In genomic region chr10:68353692-68354232, GRCm38 (mm10) we compare ENCODE assay signal across 10 mouse cellular contexts.
DNase-seq lines count a peak whose midpoint lies in the region; ATAC-seq and TF ChIP-seq lines count a peak whose summit lies in the region.
"Had no signal": no experiment of that assay in that cellular context is flagged by ENCODE, and none has a peak within 500 bp of the region (broad histone marks: within the 10 kb centered on the region; RNA-seq: fewer than 3 reads in every experiment).

No protein-coding gene starts in this region.

- peaks cover 9% of the 10 kb centered on the region; the same call in 1 of the 2 replicates for H3K4me1 ChIP-seq in lung, embryonic 14.5 days (ENCODE audit: insufficient read depth)
- H3K4me1 ChIP-seq in stomach, embryonic 14.5 days (ENCODE audit: control insufficient read depth, insufficient read depth, low read length) = peaks cover 7% of the 10 kb centered on the region; the same call in 1 of the 2 replicates
- peaks cover 28% of the 10 kb centered on the region for H3K4me1 ChIP-seq in midbrain, embryonic 13.5 days (replicated peaks)

- no peak overlapping the region; the same call in 1 of the 2 replicates for H3K9ac ChIP-seq in lung, embryonic 14.5 days
- no peak overlapping the region for H3K9ac ChIP-seq in stomach, embryonic 14.5 days (replicated peaks; ENCODE audit: low read depth, low read length)
- no peak overlapping the region for H3K9ac ChIP-seq in midbrain, embryonic 13.5 days (replicated peaks)
- H3K9ac ChIP-seq: hindbrain, embryonic 15.5 days had no signal

- no peaks in the 10 kb centered on the region for H3K36me3 ChIP-seq in lung, embryonic 14.5 days (ENCODE audit: insufficient read depth)
- H3K36me3 ChIP-seq in stomach, embryonic 14.5 days (ENCODE audit: control insufficient read depth, insufficient read depth, low read length) = no peaks in the 10 kb centered on the region
- no peaks in the 10 kb centered on the region for H3K36me3 ChIP-seq in midbrain, embryonic 13.5 days
- H3K36me3 ChIP-seq: hindbrain, embryonic 15.5 days had no signal

- DNase-seq in lung, embryonic 14.5 days = peak; percentile 37
- no peak for DNase-seq in lung, postnatal 25 days (ENCODE audit: low spot score)
- DNase-seq in gastrocnemius, postnatal 25 days = peak; percentile 53
- DNase-seq in kidney, postnatal 14 days = peak; percentile 44
- DNase-seq in layer of hippocampus, postnatal 36 days = no peak
- DNase-seq in left cerebral cortex, adult 8-10 months (ENCODE audit: low spot score in 2 of 2) = no peak
- DNase-seq: cerebellum, postnatal 25 days had no signal

- no peaks in the 10 kb centered on the region for H3K27me3 ChIP-seq in lung, embryonic 14.5 days (ENCODE audit: insufficient read depth, low read length)
- H3K27me3 ChIP-seq in stomach, embryonic 14.5 days (ENCODE audit: control insufficient read depth, insufficient read depth, low read length) = no peaks in the 10 kb centered on the region
- H3K27me3 ChIP-seq in midbrain, embryonic 13.5 days = no peaks in the 10 kb centered on the region
- H3K27me3 ChIP-seq: hindbrain, embryonic 15.5 days had no signal

- no peaks in the 10 kb centered on the region for H3K9me3 ChIP-seq in lung, embryonic 14.5 days (ENCODE audit: low read depth, low read length)
- no peaks in the 10 kb centered on the region for H3K9me3 ChIP-seq in stomach, embryonic 14.5 days (ENCODE audit: control insufficient read depth, low read depth, low read length)
- H3K9me3 ChIP-seq in midbrain, embryonic 13.5 days = no peaks in the 10 kb centered on the region; the same call in 1 of the 2 replicates
- H3K9me3 ChIP-seq: hindbrain, embryonic 15.5 days had no signal

- H3K4me3 ChIP-seq in lung, embryonic 14.5 days (ENCODE audit: low read depth, low read length) = peak overlapping the region; percentile 3; the same call in 1 of the 2 replicates
- no peak overlapping the region for H3K4me3 ChIP-seq in stomach, embryonic 14.5 days (ENCODE audit: low read depth, low read length)
- no peak overlapping the region for H3K4me3 ChIP-seq in midbrain, embryonic 13.5 days (replicated peaks)
- H3K4me3 ChIP-seq: hindbrain, embryonic 15.5 days had no signal

- peak overlapping the region; percentile 53 for H3K4me2 ChIP-seq in lung, embryonic 14.5 days
- H3K4me2 ChIP-seq in stomach, embryonic 14.5 days (replicated peaks; ENCODE audit: low read depth, low read length) = peak overlapping the region; percentile 26
- H3K4me2 ChIP-seq in midbrain, embryonic 13.5 days (replicated peaks) = no peak overlapping the region
- H3K4me2 ChIP-seq: hindbrain, embryonic 15.5 days had no signal

- no peak for TF ChIP-seq CTCF in lung, embryonic 14.5 days (IDR thresholded peaks at IDR 0.05; ENCODE audit: low read depth)

- WGBS in lung, embryonic 14.5 days = 25% methylated on average over 18 of the region's 18 CpGs
- 38% methylated on average over 18 of the region's 18 CpGs for WGBS in stomach, embryonic 14.5 days
- 82% methylated on average over 18 of the region's 18 CpGs for WGBS in midbrain, embryonic 13.5 days

- ATAC-seq in lung, embryonic 14.5 days (ENCODE audit: insufficient read depth) = 0 out of 2 replicates have a peak, but pooled peaks have one; percentile 9
- ATAC-seq in stomach, embryonic 14.5 days (ENCODE audit: insufficient number of reproducible peaks, insufficient read depth, low FRiP score, low read depth) = peak; percentile 2; the same call in 1 of the 2 replicates
- ATAC-seq in midbrain, embryonic 13.5 days = no peak

- peak overlapping the region; percentile 75 for H3K27ac ChIP-seq in lung, embryonic 14.5 days (ENCODE audit: low read depth)
- H3K27ac ChIP-seq in stomach, embryonic 14.5 days (ENCODE audit: low read length) = peak overlapping the region; percentile 84
- H3K27ac ChIP-seq in midbrain, embryonic 13.5 days = no peak overlapping the region

Comparison
In these comparisons a context has a peak if more than half of its experiments do, and no peak if none do; other contexts are left out.
1. DNase-seq: peak in lung, embryonic 14.5 days (single experiment), gastrocnemius, postnatal 25 days (single experiment) and kidney, postnatal 14 days (single experiment); none in lung, postnatal 25 days (single experiment), layer of hippocampus, postnatal 36 days (0 of 2) and left cerebral cortex, adult 8-10 months (0 of 2).